Comparison of ENCODE assay signal across 28 mouse cellular contexts in the genomic region with DNA sequence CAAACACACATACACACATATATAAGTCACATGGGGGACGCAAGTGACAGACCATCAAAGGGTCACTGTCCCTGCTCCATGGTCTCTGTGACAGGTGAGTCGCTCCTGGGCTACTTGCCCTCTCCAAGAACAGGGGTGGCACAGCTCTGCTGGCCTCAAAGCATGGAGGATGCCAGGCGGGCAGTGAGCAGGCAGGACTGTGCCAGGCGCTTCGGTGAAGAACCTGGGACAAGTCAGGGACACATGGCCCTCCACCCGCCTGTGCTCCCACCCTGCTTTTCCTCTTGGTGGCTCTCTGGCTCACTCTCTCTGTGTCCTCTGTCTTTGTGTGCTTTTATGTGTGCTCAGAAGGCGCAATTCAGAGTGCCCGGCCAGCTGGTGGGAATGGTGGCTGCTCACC. TPM values are rescaled to one million over a fixed set of nuclear protein-coding genes. Genes with fewer than 3 reads are reported as not detected.
DNase-seq lines count a peak whose midpoint lies in the region; ATAC-seq lines count a peak whose summit lies in the region.
"Had no signal": no experiment of that assay in that cellular context is flagged by ENCODE, and none has a peak within 500 bp of the region (broad histone marks: within the 10 kb centered on the region; RNA-seq: fewer than 3 reads in every experiment).

No protein-coding gene starts in this region.

- no peak overlapping the region for H3K4me2 ChIP-seq in hindbrain, embryonic 16.5 days (ENCODE audit: low read length)
- no peak overlapping the region for H3K4me2 ChIP-seq in neural tube, embryonic 13.5 days
- H3K4me2 ChIP-seq: embryonic facial prominence, embryonic 13.5 days; forebrain, embryonic 12.5 days; heart, embryonic 11.5 days; hindbrain, embryonic 14.5 days; intestine, embryonic 15.5 days had no signal

- H3K36me3 ChIP-seq in hindbrain, embryonic 16.5 days (ENCODE audit: control insufficient read depth, insufficient read depth, low read length): no peaks in the 10 kb centered on the region
- H3K36me3 ChIP-seq in hindbrain, embryonic 10.5 days: no peaks in the 10 kb centered on the region
- no peaks in the 10 kb centered on the region for H3K36me3 ChIP-seq in neural tube, embryonic 13.5 days
- H3K36me3 ChIP-seq: embryonic facial prominence, embryonic 10.5 days; embryonic facial prominence, embryonic 13.5 days; forebrain, embryonic 12.5 days; G1E; intestine, embryonic 15.5 days had no signal

- 0 out of 2 replicates have a peak overlapping the region, but pooled peaks have one; percentile 7 for H3K9ac ChIP-seq in hindbrain, embryonic 16.5 days (ENCODE audit: low read depth, low read length)
- no peak overlapping the region for H3K9ac ChIP-seq in neural tube, embryonic 13.5 days
- H3K9ac ChIP-seq: embryonic facial prominence, embryonic 13.5 days; forebrain, embryonic 12.5 days; hindbrain, embryonic 14.5 days; intestine, embryonic 15.5 days had no signal

- WGBS in hindbrain, embryonic 16.5 days: 61% methylated on average over 8 of the region's 8 CpGs
- 85% methylated on average over 8 of the region's 8 CpGs for WGBS in hindbrain, embryonic 10.5 days
- 57% methylated on average over 8 of the region's 8 CpGs for WGBS in neural tube, embryonic 13.5 days

- H3K4me3 ChIP-seq in hindbrain, embryonic 16.5 days (ENCODE audit: low read length): no peak overlapping the region
- no peak overlapping the region for H3K4me3 ChIP-seq in hindbrain, embryonic 10.5 days
- H3K4me3 ChIP-seq in neural tube, embryonic 13.5 days: no peak overlapping the region
- H3K4me3 ChIP-seq: embryonic facial prominence, embryonic 10.5 days; embryonic facial prominence, embryonic 13.5 days; erythroblast, embryonic 14.5 days; forebrain, embryonic 12.5 days; gastrocnemius, adult 2 months; intestine, embryonic 15.5 days had no signal

- no peaks in the 10 kb centered on the region for H3K9me3 ChIP-seq in hindbrain, embryonic 16.5 days (ENCODE audit: control insufficient read depth, low read length)
- H3K9me3 ChIP-seq in hindbrain, embryonic 10.5 days: no peaks in the 10 kb centered on the region
- no peaks in the 10 kb centered on the region for H3K9me3 ChIP-seq in neural tube, embryonic 13.5 days
- H3K9me3 ChIP-seq: embryonic facial prominence, embryonic 10.5 days; embryonic facial prominence, embryonic 13.5 days; forebrain, embryonic 12.5 days; intestine, embryonic 15.5 days had no signal

- peaks cover 28% of the 10 kb centered on the region for H3K27me3 ChIP-seq in hindbrain, embryonic 16.5 days (replicated peaks; ENCODE audit: control insufficient read depth, insufficient read depth, low read length)
- peaks cover 82% of the 10 kb centered on the region for H3K27me3 ChIP-seq in hindbrain, embryonic 10.5 days (ENCODE audit: insufficient read depth, poor library complexity, severe bottlenecking)
- H3K27me3 ChIP-seq in neural tube, embryonic 13.5 days: peaks cover 81% of the 10 kb centered on the region
- H3K27me3 ChIP-seq: Patski had no signal

- H3K4me1 ChIP-seq in hindbrain, embryonic 16.5 days (ENCODE audit: control insufficient read depth, insufficient read depth, low read depth, low read length): peaks cover 19% of the 10 kb centered on the region
- peaks cover 41% of the 10 kb centered on the region for H3K4me1 ChIP-seq in hindbrain, embryonic 10.5 days (replicated peaks)
- peaks cover 53% of the 10 kb centered on the region for H3K4me1 ChIP-seq in neural tube, embryonic 13.5 days (replicated peaks)

- no peak overlapping the region for H3K27ac ChIP-seq in hindbrain, embryonic 16.5 days (ENCODE audit: low read depth, low read length)
- H3K27ac ChIP-seq in hindbrain, embryonic 10.5 days: no peak overlapping the region
- 0 out of 2 replicates have a peak overlapping the region, but pooled peaks have one; percentile 5 for H3K27ac ChIP-seq in neural tube, embryonic 13.5 days (replicated peaks)
- H3K27ac ChIP-seq: embryonic facial prominence, embryonic 10.5 days; embryonic facial prominence, embryonic 13.5 days; forebrain, embryonic 12.5 days; gastrocnemius, adult 2 months; hindbrain, embryonic 14.5 days; intestine, embryonic 15.5 days had no signal

- peak; percentile 25 for ATAC-seq in hindbrain, embryonic 16.5 days
- 0 out of 2 replicates have a peak, but pooled peaks have one; percentile 2 for ATAC-seq in neural tube, embryonic 13.5 days (ENCODE audit: low read depth)
- no peak for ATAC-seq in megakaryocyte progenitor cell, adult 5-6 weeks (replicated peaks; ENCODE audit: poor library complexity)
- ATAC-seq: forebrain, embryonic 16.5 days; intestine, embryonic 15.5 days; Patski had no signal

- DNase-seq in cerebellum, postnatal 10 days: peak; percentile 62 to 67
- no peak for DNase-seq in cerebellum, adult 11 months
- DNase-seq in hindbrain, embryonic 10.5 days (ENCODE audit: low spot score): no peak
- no peak for DNase-seq in neural tube, embryonic 10.5 days (ENCODE audit: extremely low spot score, low spot score)
- no peak for DNase-seq in layer of hippocampus, adult 18-20 months (ENCODE audit: low spot score in 2 of 2)
- DNase-seq: adrenal gland, postnatal 10 days; adrenal gland, postnatal 36 days; cerebellum, adult 18-20 months; cerebellum, adult 9-10 months; cerebellum, postnatal 36 days; embryo, embryonic 11 days; gastrocnemius, adult 2 months; gastrocnemius, postnatal 14 days; heart, adult 11 months had no signal

RNA-seq across cellular contexts. Expression of a gene that starts 5.4 kb away (rescaled TPM):
- polyA plus RNA-seq in hindbrain, embryonic 16.5 days (2015; fragmentation: Nextera tagmentation; extraction: Ambion mirVana): 2.7 and 2.8 TPM in 2 replicates
- polyA plus RNA-seq in hindbrain, embryonic 10.5 days (2016; fragmentation: Nextera tagmentation; extraction: Ambion mirVana): 0.14 and 0.31 TPM in 2 replicates
- polyA plus RNA-seq in neural tube, embryonic 13.5 days (2015; fragmentation: Nextera tagmentation; extraction: Ambion mirVana): 2.4 and 2.7 TPM in 2 replicates
- total RNA-seq in layer of hippocampus, adult 18-20 months (2021): 1 to 10 TPM; 5.8 to 6.2 TPM
- not detected in 2 replicates for total RNA-seq in megakaryocyte progenitor cell, adult 5-6 weeks (2015)
- not detected in 2 replicates for total RNA-seq in megakaryocyte progenitor cell, adult 5-6 weeks (2017)
- total RNA-seq: hematopoietic stem cell, adult 5-6 weeks had no signal
- polyA plus RNA-seq: G1E had no signal

Comparison
In these comparisons a context has a peak if more than half of its experiments do, and no peak if none do; other contexts are left out.
1. DNase-seq: peak in cerebellum, postnatal 10 days (2 of 2); none in cerebellum, adult 11 months (single experiment), hindbrain, embryonic 10.5 days (single experiment), neural tube, embryonic 10.5 days (single experiment) and layer of hippocampus, adult 18-20 months (0 of 2).